Mouse (Mus musculus) adrenal gland (tissue): ENCODE results near the gene Hist1h1b.
"Not testable (repeated sequence)": the region's sequence is repeated elsewhere in the genome, so short reads cannot be mapped to it uniquely, and the experiment has no call there.

Experiments
- intact Hi-C: fragments of 180-260 bp; cut with DNase I; formaldehyde crosslinking; loops from one replicate; pipeline ENCODE4 v1.15.1; 2025
- long read RNA-seq, 2 experiments: library from polyadenylated mRNA; unstranded; transcript quantifications; one replicate each; pipeline ENCODE4 v2.0.0; 2020; ENCODE audit warnings: borderline replicate concordance in 1 of 2; ENCODE audit not compliant: insufficient replicate concordance in 1 of 2

The Hist1h1b gene
- long read RNA-seq, experiment 1, partial matches to known transcripts, result 0 of 2 reads
- long read RNA-seq, experiment 1, other reads (novel, unspliced or antisense), result 2 of 2 reads
- long read RNA-seq, experiment 2, partial matches to known transcripts, result 0 of 2 reads
- long read RNA-seq, experiment 2, other reads (novel, unspliced or antisense), result 2 of 2 reads

DNA sequence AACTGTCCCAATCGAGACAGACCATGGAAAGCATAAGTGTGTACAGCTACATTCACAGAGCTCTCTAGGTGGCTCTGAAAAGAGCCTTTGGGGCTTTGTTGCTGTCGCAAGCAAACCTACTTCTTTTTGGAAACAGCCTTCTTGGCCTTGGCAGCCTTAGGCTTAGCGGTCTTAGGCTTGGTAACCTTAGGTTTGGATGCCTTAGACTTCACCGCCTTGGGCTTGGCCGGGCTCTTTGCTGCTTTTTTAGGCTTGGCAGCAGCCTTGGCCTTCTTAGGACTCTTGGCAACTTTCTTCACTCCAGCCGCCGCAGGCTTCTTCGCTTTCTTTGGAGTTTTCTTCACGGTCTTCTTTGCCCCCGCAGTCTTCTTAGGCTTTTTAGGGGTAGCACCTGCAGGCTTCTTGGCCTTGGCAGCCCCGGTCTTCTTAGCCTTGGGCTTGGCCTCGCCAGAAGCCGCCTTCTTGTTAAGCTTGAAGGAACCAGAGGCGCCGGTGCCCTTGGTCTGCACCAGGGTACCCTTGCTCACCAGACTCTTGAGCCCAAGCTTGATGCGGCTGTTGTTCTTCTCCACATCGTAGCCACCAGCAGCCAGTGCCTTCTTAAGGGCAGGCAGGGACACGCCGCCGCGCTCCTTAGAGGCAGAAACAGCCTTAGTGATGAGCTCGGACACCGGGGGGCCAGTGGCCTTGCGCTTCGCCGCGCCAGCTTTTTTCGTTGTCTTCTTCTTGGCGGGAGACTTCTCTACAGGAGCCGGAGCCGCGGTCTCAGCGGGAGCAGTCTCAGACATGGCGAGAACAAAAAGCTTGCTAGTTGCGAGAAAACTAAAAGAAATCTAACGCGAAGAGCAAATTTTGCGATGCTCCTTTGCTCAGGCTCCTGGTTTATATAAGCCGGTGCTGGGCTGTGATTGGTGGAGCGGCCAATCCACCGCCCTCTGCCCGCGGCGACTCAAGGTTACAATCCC lies at the start of gene Hist1h1b:
Gene Hist1h1b (minus strand): TSS at position 859 of the 965 bp plus-strand sequence.
- intact Hi-C loops, result no loop called here

DNA sequence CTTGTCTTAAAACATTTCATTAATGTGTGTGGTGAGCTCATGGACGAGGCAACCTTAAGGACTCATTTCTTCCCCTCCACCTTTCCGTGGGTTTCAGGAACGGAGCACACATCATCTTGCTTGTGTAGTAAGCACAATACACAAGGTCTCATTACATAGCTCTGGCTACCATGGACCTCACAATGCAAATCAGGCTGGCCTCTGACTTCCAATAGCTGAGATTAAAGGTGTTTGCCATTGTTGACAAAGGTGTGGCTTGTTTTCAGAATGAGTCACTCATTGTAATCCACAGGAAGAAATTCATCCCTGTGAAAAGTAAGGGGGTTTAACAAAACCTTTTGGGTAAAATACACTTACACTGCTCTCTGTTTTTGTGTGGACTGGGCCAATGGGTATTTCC lies 48.1 kb upstream of the Hist1h1b start:
- intact Hi-C loops, result no loop called here

DNA sequence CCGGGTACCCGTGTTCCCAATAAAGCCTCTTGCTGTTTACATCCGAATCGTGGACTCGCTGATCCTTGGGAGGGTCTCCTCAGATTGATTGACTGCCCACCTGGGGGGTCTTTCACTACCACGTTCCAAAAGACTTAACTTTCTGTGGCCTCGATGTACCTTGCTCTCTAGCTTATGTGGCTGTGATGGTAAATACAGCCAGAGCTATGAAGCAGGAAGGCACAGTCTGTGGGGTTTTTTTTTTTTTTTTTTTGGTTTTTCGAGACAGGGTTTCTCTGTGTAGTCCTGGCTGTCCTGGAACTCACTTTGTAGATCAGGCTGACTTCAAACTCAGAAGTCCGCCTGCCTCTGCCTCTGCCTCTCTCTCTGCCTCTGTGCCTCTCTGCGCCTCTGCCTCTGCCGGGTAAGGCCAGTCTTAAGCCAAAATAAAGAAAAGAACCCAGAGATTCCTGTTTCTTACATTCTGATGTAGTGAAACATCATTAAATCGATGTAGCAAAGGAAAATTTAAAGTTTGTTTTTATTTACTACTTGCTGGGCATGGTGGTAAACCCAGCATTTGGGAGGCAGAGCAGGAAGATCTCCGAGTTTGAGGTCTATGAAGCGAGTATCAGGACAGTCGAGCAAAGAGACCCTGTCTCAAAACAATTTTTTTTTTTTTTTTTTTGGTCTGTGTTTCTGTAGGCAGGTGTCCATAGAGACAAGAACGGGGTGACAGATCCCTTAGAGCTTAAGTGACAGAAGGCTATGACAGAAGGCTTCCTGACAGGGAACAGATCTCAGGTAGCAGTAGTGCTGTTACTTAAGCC lies 39.9 kb upstream of the Hist1h1b start:
- intact Hi-C loops, result not testable (repeated sequence)

DNA sequence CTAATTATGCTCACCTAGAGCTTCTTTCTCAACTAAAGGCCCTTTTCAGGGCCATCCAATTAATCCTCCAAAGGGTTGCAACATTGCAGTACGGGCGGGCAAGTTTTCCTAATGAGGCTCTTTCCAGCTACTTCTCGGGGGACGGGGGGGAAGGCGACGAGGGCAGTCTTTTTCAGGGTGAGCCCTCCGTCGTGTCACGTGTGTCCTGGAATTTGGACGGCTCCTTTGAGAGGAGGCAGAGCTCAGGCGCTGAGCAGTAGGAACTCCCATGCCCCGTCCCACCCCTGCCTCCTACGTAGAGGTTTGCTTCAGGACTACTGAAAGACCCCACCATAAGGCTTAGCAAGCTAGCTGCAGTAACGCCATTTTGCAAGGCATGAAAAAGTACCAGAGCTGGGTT lies 31.7 kb upstream of the Hist1h1b start:
- intact Hi-C loops, result not testable (repeated sequence)

DNA sequence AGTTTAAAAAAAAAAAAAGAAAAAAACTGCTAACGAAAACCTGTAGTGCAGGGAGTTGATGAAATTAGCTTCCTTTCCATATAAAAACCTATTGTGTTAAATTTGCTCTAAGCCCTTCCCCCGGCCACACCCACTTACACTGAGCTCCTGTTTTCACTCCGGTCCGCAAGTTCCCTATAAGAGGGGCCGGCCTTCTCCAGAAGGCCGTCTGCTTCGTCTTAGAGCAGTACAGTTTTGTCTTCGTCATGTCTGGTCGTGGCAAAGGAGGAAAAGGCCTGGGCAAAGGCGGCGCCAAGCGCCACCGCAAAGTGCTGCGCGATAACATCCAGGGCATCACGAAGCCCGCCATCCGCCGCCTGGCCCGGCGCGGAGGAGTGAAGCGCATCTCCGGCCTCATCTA lies 31.1 kb upstream of the Hist1h1b start, which contains the start of gene Hist1h4m:
Gene Hist1h4m (plus strand): TSS at position 208 of the 400 bp plus-strand sequence.
- intact Hi-C loops, result not testable (repeated sequence)

DNA sequence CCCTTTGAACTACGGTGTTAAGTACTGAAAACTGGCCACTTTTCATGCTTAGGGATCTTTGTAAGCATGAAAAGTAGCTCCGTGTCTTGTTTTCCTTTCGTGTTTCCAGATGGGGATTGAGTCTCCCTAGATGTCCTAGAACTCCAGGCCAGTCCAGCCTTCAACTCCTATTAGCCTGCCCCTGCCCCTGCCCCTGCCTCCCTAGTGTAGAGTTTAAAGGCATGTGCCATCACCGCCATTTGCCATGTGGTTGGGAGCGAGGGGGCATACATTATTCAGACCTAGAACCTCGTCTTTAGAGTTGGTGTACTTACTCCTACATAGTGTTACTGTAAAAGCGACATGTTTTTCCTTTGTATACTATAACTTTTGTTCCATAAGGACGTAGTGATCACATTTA lies 30.6 kb upstream of the Hist1h1b start:
- intact Hi-C loops, result not testable (repeated sequence)

DNA sequence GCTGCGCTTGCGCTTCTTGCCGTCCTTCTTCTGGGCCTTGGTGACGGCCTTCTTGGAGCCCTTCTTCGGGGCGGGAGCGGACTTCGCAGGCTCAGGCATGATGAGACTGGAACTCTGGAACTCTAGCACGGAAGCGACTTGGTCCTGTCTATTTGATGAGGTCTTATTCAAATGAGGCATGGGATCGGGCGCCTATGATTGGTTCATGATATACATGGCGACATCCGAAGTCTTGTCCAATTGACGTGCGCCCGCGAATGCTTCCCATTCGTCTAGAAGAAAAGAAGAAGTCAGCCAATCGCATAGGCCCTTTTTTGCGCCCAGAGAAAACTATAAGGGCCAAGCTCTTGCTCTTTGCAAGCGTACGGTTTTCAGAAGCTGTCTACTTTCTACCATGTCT lies 29.6 kb upstream of the Hist1h1b start, which contains the start of the genes Hist1h2bq and Hist1h2ao:
Gene Hist1h2bq (minus strand): TSS at position 125 of the 400 bp plus-strand sequence.
Gene Hist1h2ao (plus strand): TSS at position 393 of the 400 bp plus-strand sequence.
- intact Hi-C loops, result not testable (repeated sequence)

DNA sequence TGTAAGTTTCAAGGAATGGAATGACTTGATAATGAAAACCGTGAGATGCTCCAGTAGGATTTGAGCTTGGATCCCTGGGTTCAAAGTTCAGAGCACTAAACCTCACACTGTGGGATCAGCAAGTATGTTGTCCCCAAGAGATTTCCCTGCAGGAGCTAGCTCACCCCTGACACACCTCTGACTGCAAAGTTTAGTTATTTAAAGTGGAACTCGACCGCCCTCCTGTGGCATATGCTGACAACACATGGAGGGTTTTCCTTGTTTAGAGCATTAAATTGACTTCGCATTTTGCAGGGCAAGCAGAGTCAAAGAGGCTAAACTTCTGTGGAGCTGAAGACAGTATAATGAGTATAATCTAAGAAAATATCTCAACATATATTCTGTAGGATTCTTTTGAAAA lies 22.6 kb upstream of the Hist1h1b start:
- intact Hi-C loops, result not testable (repeated sequence)

DNA sequence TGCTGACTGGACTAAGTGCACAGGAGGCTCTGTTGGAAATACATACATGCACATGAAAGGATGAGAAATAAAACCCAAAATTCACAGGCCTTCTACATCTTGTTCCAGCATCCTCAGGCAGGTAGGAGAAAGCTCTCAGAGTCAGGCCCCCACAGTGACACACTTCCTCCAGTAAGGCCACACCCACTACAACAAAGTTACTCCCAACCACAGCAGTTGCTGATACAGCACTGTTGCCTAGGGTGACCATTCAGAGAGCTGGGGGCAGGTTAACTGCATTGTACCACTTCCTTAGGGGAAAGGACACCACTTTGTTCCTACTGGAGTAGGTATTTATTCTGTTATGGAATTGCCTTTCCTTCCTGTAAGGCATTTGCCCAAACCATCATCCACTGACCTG lies 16.7 kb upstream of the Hist1h1b start:
- intact Hi-C loops, result not testable (repeated sequence)

DNA sequence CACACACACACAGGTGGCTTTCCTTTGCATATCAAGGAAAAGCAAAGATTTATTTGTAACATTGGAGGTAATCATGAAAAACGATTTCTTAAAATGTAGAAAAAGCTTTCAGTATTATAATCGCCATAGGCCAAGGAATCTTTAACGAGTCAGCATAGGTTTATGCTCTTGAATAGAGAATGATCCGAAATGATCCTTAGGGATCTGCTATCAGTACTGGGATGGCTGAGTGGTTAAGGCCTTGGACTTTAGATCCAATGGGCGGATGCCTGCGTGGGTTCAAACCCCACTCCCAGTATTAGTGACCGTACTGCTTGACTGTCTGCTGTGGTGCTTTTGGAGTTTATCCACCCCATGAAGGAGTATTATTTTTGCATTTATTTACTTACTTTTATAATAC lies 15.2 kb upstream of the Hist1h1b start:
- intact Hi-C loops, result no loop called here

DNA sequence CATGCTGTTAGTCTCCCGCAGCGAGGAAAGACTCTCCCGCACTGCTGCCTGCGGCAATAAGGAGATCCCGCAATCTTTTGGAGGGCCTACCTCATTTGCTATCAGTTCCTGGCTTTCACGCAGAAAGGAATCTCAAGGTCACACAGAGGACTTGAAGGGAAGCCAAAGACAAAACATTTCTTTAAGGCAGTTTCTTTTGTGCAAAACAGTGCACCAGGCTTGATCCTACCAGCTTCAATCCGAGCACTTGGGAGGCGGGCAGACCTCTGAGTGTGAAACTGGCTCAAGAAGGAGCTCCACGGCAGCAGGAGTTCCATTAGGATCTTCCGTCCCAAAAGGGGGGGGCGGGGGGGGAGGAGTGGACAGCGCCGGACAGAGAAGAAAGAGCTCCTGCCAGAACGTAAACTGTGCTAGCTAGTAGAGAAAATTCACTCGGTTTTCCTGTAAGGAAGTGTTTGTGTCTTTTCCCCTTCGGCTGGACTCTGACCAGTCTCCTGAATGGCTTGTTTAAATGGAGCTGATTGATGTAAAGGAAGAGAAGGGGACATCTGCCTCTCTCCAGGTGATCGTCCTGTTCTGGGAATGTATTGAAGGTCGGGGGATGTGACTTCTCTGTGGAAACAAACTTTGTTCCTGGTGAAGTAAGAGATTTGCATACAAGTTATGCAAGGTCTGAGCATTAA lies 10.3 kb upstream of the Hist1h1b start:
- intact Hi-C loops, result no loop called here

DNA sequence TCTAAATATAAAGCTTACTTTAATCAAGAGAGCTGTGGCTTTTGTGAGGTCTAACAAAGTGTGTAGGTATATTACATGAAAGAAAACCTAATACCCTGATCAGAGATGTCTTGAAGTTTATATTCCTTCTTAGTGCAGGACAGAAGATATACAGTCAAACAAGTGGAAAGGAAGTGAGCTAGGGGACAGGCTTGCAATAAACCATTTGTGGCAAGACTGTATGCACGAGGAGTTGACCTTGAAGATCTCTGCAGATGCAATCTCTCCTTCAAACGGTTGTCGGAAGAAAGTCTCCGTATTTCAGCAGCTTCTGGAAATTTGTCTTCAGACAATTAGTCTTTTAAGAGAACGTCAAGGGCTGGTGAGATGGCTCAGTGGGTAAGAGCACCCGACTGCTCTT lies 9.5 kb upstream of the Hist1h1b start:
- intact Hi-C loops, result no loop called here

DNA sequence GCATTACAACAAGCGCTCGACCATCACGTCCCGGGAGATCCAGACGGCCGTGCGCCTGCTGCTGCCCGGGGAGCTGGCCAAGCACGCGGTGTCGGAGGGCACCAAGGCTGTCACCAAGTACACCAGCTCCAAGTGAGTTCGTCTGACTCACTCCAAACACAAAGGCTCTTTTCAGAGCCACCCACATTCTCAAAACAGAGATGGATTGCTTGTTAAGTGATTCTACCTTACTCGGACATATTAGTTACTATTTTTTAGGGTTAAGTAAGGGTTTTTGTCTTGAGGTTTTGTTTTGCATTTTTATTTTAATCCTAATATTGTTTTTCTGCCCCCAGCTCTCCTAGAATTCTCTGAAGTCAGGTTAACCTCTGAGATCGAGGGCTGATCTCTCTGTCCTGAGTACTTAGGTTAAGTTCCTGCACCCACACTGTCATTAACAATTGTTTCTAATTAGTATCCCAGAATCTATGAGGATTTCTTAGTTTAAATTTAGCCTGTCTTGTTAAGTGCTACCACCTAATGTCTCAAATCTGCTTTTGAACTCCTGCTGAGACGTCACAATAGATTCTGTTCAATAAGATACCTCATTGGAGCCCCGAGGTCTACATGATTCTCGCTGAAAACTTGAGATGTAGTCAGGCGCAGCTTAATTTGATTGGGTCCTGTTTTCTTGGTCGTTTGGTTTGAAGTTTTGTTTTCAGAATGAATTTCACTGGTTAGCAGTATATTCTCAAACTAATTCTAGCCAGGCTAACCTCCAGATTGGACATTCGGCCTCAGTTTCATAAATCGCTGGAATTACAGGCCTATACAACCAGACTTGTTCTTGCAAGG lies 7.6 kb upstream of the Hist1h1b start:
- intact Hi-C loops, result no loop called here

DNA sequence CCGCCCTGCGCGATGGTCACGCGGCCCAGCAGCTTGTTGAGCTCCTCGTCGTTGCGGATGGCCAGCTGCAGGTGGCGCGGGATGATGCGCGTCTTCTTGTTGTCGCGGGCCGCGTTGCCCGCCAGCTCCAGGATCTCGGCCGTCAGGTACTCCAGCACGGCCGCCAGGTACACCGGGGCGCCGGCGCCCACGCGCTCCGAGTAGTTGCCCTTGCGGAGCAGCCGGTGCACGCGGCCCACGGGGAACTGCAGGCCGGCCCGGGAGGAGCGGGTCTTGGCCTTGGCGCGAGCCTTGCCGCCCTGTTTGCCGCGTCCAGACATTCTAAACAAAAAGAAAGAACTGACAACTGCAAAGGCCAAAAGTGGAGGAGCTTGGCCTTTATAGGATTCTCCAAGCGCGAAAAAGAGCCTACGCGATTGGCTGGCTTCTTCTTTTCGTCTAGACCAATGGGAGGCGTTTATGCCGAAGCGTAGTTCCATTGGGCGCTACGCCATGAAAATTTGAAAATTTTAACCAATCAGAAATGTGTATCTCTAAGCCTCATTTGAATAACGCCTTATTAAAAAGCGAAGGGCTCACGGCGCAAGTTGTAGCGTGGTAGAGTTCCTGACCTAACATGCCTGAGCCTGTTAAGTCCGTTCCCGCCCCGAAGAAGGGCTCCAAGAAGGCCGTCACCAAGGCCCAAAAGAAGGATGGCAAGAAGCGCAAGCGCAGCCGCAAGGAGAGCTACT lies 6.6 kb upstream of the Hist1h1b start, which contains the start of the genes Hist1h2an and Hist1h2bp:
Gene Hist1h2an (minus strand): TSS at position 320 of the 731 bp plus-strand sequence.
Gene Hist1h2bp (plus strand): TSS at position 563 of the 731 bp plus-strand sequence.
- intact Hi-C loops, result not testable (repeated sequence)

DNA sequence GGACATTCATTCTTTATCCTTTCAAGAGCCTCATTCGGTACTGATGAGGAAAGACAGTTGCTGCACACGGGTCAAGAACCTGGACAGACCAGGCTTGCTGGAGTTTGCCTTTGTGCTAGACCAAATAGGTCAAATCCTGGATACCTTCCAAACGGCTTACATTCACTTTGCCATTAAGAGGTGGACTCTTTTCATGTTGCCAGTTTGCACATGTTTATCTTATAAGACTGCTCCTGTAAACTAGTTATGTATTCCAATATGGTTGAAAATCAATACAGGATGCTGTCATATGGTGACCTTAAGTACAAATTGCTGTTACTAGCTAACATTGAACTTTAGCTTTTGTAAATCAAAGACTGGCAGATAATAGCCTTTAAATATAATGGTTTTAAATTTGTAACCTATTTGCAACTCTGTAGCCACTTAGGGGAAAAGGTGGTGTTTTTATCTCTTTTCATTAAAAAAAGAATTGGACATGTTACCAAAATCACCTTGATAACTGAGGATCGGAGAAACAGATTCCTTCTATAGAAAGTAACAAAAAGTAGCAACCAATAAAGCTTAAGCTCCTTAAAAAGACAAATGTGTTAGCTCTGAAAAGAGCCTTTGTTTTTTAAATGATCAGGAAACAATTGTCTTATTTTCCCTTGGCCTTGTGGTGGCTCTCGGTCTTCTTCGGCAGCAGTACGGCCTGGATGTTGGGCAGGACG lies 5.9 kb upstream of the Hist1h1b start:
- intact Hi-C loops, result no loop called here

DNA sequence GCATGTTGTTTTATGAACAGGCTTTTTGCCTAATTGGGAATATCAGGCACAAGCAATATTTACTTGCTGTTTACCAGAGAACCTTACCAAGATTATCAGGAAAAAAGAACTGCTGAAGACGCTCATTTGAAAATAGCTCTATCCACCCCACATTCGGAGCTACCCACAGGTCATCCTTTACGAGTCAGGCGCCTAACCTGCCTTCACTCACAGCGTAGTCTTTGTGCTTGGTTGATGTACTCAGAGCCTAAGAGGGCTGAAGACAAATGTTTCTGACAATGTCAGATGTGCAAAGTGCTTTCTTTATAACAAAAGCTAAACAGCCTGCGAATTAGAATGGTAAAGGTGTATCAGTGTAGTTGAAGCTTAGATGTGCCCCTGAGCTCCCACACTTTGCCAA lies 3.9 kb upstream of the Hist1h1b start:
- intact Hi-C loops, result no loop called here

DNA sequence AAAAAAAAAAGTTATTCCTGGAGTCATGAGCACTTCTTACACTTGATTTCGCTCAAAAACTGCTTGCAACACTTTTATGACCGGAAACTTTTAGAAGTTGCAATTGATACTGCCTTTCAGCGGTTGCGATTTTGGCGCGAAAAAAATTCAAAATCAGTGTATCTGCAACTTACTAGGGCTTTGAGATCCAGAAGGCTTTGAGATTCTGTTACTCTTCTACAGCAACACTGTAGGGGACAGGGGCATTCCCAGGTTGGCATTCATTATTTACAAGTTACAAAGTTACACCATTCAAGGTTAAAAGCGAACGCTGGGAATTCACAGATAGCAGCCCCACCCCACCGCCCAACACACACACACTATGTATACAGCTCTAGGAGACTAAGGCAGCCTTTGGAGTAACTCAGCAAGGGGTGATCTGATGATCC lies 3.3 kb upstream of the Hist1h1b start:
- intact Hi-C loops, result no loop called here

DNA sequence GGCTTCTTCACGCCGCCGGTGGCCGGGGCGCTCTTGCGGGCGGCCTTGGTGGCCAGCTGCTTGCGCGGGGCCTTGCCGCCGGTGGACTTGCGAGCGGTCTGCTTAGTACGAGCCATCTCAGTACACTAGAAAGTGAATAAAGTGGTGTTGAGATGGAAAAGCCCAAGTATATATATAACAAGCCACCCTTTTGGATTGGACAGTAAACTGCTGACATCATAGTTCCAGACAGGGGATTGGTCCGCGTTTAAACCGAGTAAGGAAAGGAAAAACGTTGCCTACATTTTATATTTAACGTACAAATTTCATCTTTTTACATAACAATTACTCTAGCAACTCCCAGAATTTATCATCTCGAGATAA lies 2.8 kb upstream of the Hist1h1b start, which contains the start of gene Hist1h3i:
Gene Hist1h3i (minus strand): TSS at position 116 of the 363 bp plus-strand sequence.
- intact Hi-C loops, result no loop called here
